Mouse (Mus musculus): ENCODE results near the gene Rdx. TPM values are rescaled to one million over a fixed set of nuclear protein-coding genes. Genes with fewer than 3 reads are reported as not detected.

Gene Rdx
- 69.5 TPM for total RNA-seq (2023)

GRCm38 (mm10) chr9:52047129-52047820 is at the start of gene Rdx:
Rdx (plus strand) TSS chr9:52047173.

Other genes starting within 250 kb of the Rdx start
- 13.2 TPM for gene Fdx1, start 83.6 kb upstream of the Rdx start, total RNA-seq (2023)
- gene Zc3h12c, start 121.4 kb downstream of the Rdx start, total RNA-seq (2023): 3.1 TPM